Mouse (Mus musculus) liver, embryonic 11.5 days (tissue): ENCODE measurements around the gene Gata2. TPM values are rescaled to one million over a fixed set of nuclear protein-coding genes. Genes with fewer than 3 reads are reported as not detected.

Experiments
- ATAC-seq: fragments of 200-750 bp; cut with Nextera tagmentation; replicated peaks from 2 replicates; pipeline ENCODE4 v1.8.0; 2017; ENCODE audit warnings: moderate number of reproducible peaks, mild to moderate bottlenecking, moderate TSS enrichment, moderate library complexity; ENCODE audit not compliant: low FRiP score
- DNase-seq: peaks from one replicate; pipeline ENCODE4 v3.0.0-alpha.2; 2017; ENCODE audit warnings: low spot score
- H3K27ac ChIP-seq: fragments of 300-500 bp; sonication (generic); 2 replicates; pipeline ENCODE4 v1.5.1; 2014; ENCODE audit warnings: mild to moderate bottlenecking, low read depth, low read length, control low read depth
- H3K27me3 ChIP-seq: fragments of 300-500 bp; sonication (generic); replicated peaks from 2 replicates; pipeline ENCODE4 v1.6.1; 2014; ENCODE audit warnings: low read length, mixed read lengths; ENCODE audit not compliant: control insufficient read depth, insufficient read depth
- H3K36me3 ChIP-seq: fragments of 300-500 bp; sonication (generic); 2 replicates; pipeline ENCODE4 v1.6.1; 2014; ENCODE audit warnings: mild to moderate bottlenecking, low read length, moderate library complexity, mixed read lengths; ENCODE audit not compliant: control insufficient read depth, insufficient read depth
- H3K4me1 ChIP-seq: fragments of 300-500 bp; sonication (generic); replicated peaks from 2 replicates; pipeline ENCODE4 v1.6.1; 2014; ENCODE audit warnings: low read length, mixed read lengths; ENCODE audit not compliant: control insufficient read depth, insufficient read depth
- H3K4me2 ChIP-seq: fragments of 300-500 bp; sonication (generic); 2 replicates; pipeline ENCODE4 v1.6.1; 2014; ENCODE audit warnings: mild to moderate bottlenecking, control low read depth, moderate library complexity
- H3K4me3 ChIP-seq: fragments of 300-500 bp; sonication (generic); 2 replicates; pipeline ENCODE4 v1.5.1; 2014; ENCODE audit warnings: low read depth, low read length, control low read depth
- H3K9ac ChIP-seq: fragments of 300-500 bp; sonication (generic); 2 replicates; pipeline ENCODE4 v1.6.1; 2014; ENCODE audit warnings: low read depth, low read length, control low read depth
- H3K9me3 ChIP-seq: fragments of 300-500 bp; sonication (generic); 2 replicates; pipeline ENCODE4 v1.6.1; 2016; ENCODE audit warnings: low read length, inconsistent platforms, mixed read lengths; ENCODE audit not compliant: control insufficient read depth
- WGBS: fragments of 180-500 bp; shearing (Covaris S2); extraction: QIAGEN DNeasy Blood & Tissue Kit; methylation state at CpG from one replicate; pipeline ENCODE4 v1.1.7; 2014; 5-methylcytosine and 5-hydroxymethylcytosine counted together
- polyA plus RNA-seq: library from polyadenylated mRNA; unstranded; fragments of >200 nt; fragmentation: Nextera tagmentation; extraction: Ambion mirVana; gene quantifications from 2 replicates; pipeline ENCODE4 v1.2.1, GENCODE M21; 2014

The Gata2 gene
- polyA plus RNA-seq, 1 experiment from 2014 or later: 15.9 TPM

DNA sequence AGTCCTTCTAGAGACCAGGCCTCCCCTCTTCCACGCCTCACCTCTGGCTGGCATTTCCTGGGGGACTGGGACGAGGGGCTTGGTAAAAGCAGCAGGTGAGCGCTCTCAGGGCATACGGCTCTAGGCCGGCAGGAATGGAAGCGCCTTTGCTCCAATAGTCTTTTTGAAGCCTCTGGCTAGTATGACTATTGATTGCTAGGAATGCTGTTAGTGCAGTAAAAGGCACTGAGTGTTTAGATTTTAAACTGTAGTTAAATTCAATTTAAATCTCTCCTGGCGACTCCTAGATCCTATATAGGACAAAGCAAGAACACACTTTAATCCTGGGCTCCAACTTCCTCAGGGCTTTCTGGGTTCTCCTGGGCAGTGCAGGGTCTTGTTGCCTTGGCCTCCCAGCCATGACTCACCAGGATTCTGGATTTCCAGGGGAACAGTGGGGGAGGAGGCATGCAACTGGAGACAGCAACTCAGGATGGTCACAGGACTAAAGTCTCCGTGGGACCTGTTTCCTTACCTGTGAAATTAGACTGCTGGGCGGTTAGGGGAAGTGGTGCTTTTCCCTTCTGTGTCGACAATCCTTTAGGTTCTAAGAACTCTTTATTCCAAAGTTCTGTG, 10.2 kb downstream of the Gata2 start:
- H3K9ac ChIP-seq: peak overlapping the region; percentile 50; the same call in 1 of the 2 replicates
- no peaks in the 10 kb centered on the region for H3K36me3 ChIP-seq
- H3K4me1 ChIP-seq: peaks cover 46% of the 10 kb centered on the region
- peaks cover 72% of the 10 kb centered on the region for H3K27me3 ChIP-seq
- H3K27ac ChIP-seq: peak overlapping the region; percentile 71; the same call in 1 of the 2 replicates
- peak overlapping the region; percentile 27; the same call in 1 of the 2 replicates for H3K4me3 ChIP-seq
- WGBS: 34% methylated on average over 10 of the region's 10 CpGs
- H3K4me2 ChIP-seq: peak overlapping the region; percentile 60
- ATAC-seq (no peak), DNase-seq (no peak)
- no peaks in the 10 kb centered on the region for H3K9me3 ChIP-seq

DNA sequence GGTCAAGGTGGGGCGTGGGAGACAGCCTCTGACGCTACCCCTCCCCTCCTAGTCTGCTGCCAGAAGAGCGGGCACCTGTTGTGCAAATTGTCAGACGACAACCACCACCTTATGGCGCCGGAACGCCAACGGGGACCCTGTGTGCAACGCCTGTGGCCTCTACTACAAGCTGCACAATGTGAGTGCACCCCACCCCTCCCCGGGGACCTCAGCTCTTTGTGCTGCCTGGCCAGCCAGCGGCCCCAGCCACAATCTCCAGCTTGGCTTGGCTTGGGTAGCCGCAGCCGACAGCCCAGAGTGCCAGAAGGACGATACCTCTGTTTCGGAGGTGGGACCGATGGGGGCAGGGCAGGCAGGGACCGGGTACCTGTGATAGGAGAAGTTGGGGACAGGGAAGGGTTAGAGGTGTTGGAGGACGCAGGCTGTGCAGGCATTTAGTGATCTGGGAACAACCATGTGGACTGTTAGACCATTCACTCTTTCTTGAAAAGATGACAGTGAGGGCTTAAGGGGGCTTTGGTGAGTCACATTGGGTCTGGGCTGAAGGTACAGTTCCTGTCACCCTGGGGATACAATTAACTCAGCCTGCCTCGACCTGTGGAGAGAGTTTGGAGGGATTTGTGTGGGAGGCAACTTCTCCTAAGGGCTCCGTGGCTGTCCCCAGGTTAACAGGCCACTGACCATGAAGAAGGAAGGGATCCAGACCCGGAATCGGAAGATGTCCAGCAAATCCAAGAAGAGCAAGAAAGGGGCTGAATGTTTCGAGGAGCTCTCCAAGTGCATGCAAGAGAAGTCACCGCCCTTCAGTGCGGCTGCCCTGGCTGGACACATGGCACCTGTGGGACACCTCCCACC, 11.1 kb downstream of the Gata2 start:
- H3K27me3 ChIP-seq: peaks cover 63% of the 10 kb centered on the region
- ATAC-seq: no peak
- H3K9ac ChIP-seq: no peak overlapping the region
- no peaks in the 10 kb centered on the region for H3K9me3 ChIP-seq
- peaks cover 40% of the 10 kb centered on the region for H3K4me1 ChIP-seq
- H3K27ac ChIP-seq: no peak overlapping the region
- H3K4me2 ChIP-seq: no peak overlapping the region
- no peak for DNase-seq
- no peak overlapping the region for H3K4me3 ChIP-seq
- H3K36me3 ChIP-seq: no peaks in the 10 kb centered on the region
- 46% methylated on average over 25 of the region's 25 CpGs for WGBS

DNA sequence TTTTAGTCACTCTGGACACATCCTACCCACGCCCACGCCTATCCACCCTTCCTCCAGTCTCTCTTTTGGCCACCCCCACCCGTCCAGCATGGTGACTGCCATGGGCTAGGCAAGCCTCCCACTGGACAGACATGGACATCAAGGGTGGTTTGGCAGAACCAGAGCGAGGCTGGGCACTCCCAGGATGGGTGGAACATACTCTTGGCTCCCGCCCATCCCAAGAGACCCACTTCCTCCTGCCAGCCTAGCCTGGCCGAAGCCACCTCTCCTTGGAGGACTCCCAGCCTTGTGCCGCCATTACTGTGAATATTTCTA, 11.7 kb downstream of the Gata2 start:
- DNase-seq (no peak), ATAC-seq (no peak)
- H3K9me3 ChIP-seq: no peaks in the 10 kb centered on the region
- H3K36me3 ChIP-seq: no peaks in the 10 kb centered on the region
- H3K4me3 ChIP-seq: no peak overlapping the region
- 56% methylated on average over 7 of the region's 7 CpGs for WGBS
- no peak overlapping the region for H3K4me2 ChIP-seq
- peaks cover 36% of the 10 kb centered on the region for H3K4me1 ChIP-seq
- no peak overlapping the region for H3K27ac ChIP-seq
- no peak overlapping the region for H3K9ac ChIP-seq
- H3K27me3 ChIP-seq: peaks cover 57% of the 10 kb centered on the region

DNA sequence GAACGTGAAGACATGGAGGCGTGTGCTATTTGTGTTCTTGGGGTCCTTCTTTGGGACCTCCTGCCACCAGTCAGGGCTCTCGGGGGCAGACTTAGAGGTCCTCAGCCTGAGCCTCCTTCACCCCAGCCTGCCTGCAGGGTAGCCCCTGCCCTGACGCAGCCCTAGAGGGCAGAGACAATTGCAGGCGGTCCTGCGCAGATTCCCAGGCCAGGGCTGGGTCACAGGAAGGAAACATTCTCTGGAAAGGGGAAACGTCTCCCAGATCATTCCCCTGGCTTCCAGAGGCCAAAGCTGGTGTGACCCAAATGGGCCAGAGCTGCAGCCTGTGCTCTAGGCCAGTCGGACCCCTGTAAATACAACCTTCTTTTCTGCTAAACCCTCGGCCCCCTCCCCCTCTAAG, 12.2 kb downstream of the Gata2 start:
- peaks cover 52% of the 10 kb centered on the region for H3K27me3 ChIP-seq
- DNase-seq (no peak), ATAC-seq (no peak)
- WGBS: 49% methylated on average over 9 of the region's 9 CpGs
- no peaks in the 10 kb centered on the region for H3K9me3 ChIP-seq
- H3K36me3 ChIP-seq: no peaks in the 10 kb centered on the region
- no peak overlapping the region for H3K4me3 ChIP-seq
- no peak overlapping the region; the same call in 1 of the 2 replicates for H3K27ac ChIP-seq
- H3K4me1 ChIP-seq: peaks cover 33% of the 10 kb centered on the region
- no peak overlapping the region for H3K4me2 ChIP-seq
- no peak overlapping the region for H3K9ac ChIP-seq

DNA sequence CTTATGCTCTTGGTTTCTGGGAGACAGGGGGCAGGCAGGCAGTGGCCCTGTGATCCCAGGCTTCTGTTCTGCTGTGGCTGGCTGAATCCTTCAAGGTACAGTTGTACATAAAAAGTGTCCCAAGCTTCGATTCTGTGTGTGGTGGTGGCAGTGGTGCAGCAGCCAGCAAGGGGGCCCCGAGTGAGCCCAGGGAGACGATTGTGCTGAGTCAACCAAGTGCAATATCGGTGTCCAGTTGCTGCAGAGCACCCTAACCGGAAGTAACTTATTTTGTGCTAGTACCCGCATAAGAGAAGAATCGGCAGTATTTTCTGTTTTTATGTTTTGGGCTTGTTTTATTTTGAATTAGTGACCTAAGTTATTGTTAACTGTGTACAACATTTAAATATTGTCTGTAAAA, 12.9 kb downstream of the Gata2 start:
- ATAC-seq: no peak

DNA sequence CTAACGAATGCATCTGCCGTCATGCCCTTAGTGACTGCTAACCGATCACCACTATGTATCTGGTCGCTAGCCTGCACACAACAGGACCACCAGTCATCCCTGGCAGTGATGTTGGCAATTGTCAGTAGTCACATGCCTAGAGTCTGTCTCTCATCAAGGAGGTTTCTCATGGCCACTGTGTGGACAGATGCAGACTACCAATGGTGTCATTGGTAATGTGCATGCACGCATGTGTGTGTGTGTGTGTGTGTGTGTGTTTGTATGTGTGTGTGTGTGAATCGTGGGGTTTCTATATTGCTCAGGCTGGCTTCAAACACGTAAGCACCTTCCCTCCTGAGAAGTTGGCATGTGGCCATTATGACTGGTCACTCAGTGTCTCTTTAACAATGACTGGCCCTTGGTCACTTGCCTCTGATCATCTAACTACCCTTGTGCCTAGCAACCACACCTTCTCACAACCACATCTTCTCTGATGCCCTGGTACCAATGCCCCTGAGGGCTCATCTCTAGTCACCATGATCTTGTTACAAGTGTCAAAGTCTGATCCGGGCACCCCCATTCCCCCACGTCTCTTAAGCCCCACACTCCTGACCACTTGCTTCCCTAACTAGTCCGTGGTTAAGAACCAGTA, 13.8 kb downstream of the Gata2 start:
- H3K27me3 ChIP-seq: peaks cover 36% of the 10 kb centered on the region
- H3K27ac ChIP-seq: no peak overlapping the region
- H3K9me3 ChIP-seq: no peaks in the 10 kb centered on the region
- H3K36me3 ChIP-seq: no peaks in the 10 kb centered on the region
- DNase-seq (no peak), ATAC-seq (no peak)
- 78% methylated on average over 10 of the region's 10 CpGs for WGBS
- no peak overlapping the region for H3K9ac ChIP-seq
- peaks cover 24% of the 10 kb centered on the region for H3K4me1 ChIP-seq
- H3K4me3 ChIP-seq: no peak overlapping the region
- no peak overlapping the region for H3K4me2 ChIP-seq

More for the DNA sequence above, 12.9 kb downstream of the Gata2 start:
- no peaks in the 10 kb centered on the region for H3K36me3 ChIP-seq
- peaks cover 31% of the 10 kb centered on the region for H3K4me1 ChIP-seq
- H3K27me3 ChIP-seq: peaks cover 45% of the 10 kb centered on the region
- H3K4me2 ChIP-seq: no peak overlapping the region
- H3K9me3 ChIP-seq: no peaks in the 10 kb centered on the region
- H3K4me3 ChIP-seq: no peak overlapping the region
- no peak overlapping the region for H3K9ac ChIP-seq
- no peak for DNase-seq
- 35% methylated on average over 7 of the region's 7 CpGs for WGBS
- 0 out of 2 replicates have a peak overlapping the region, but pooled peaks have one; percentile 54 for H3K27ac ChIP-seq

DNA sequence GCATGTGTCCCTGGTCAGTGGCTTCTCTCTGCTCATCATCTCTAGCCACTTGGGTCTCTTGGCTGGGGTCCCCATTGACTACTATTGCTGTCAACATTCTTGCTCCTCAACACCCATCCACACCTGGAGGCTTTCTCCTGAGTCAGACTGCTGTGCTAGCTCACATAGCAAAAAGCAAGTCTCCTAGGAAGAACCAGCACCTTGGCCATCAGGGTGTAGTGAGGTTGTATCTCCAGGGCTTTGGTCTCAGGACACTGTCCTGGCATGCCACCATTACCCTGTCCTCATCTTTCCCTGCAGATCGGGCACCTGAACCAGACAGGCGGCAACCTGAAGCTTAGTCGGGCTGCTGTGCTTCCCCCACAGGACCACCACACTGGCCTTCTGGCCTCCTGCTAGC, 14.6 kb downstream of the Gata2 start:
- DNase-seq: no peak
- no peak for ATAC-seq
- Histone ChIP-seq H3K9me3 (no peaks in the 10 kb centered on the region), H3K27me3 (peaks cover 30% of the 10 kb centered on the region), H3K4me1 (peaks cover 20% of the 10 kb centered on the region), H3K4me2 (no peak overlapping the region), H3K4me3 (no peak overlapping the region), H3K36me3 (no peaks in the 10 kb centered on the region), H3K9ac (no peak overlapping the region), H3K27ac (no peak overlapping the region)
- WGBS: 79% methylated on average over 3 of the region's 3 CpGs

DNA sequence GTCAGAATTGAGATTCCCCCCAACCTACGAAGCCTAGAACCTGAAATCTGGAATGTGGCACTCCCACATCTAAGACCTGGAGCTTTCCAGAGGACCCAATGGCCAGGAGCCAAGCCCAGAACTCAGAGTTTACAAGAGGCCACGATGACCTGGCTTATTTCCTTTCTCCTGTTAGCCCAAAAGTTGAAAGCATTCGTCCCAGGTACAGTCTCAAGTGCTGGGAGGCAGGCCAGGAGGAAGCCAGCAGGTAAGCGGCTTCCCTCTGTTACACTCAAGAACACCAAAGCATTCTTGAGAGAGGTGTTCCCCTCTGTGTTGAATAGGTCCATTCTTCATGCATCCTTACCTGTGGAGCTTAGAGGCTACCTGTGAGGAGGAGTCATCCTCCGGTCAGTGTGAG, 15.8 kb downstream of the Gata2 start:
- H3K27me3 ChIP-seq: peaks cover 20% of the 10 kb centered on the region
- H3K27ac ChIP-seq: no peak overlapping the region
- 79% methylated on average over 5 of the region's 5 CpGs for WGBS
- H3K36me3 ChIP-seq: no peaks in the 10 kb centered on the region
- DNase-seq (no peak), ATAC-seq (no peak)
- no peak overlapping the region for H3K4me2 ChIP-seq
- H3K4me1 ChIP-seq: peaks cover 12% of the 10 kb centered on the region
- H3K9me3 ChIP-seq: no peaks in the 10 kb centered on the region
- H3K4me3 ChIP-seq: no peak overlapping the region
- H3K9ac ChIP-seq: no peak overlapping the region
